Mouse (Mus musculus) bone marrow, adult 2 months (tissue): ENCODE measurements around the gene Gga2.

ENCODE experiments used
- CTCF ChIP-seq: fragments of 200-500 bp; IDR thresholded peaks from 2 replicates; pipeline ENCODE4 v1.5.1; 2011; ENCODE audit warnings: low read length, control low read depth; ENCODE audit not compliant: control insufficient read depth, insufficient read depth
- POLR2A ChIP-seq: fragments of 200-500 bp; IDR thresholded peaks from 2 replicates; pipeline ENCODE4 v1.6.1; 2011; ENCODE audit warnings: low read depth, mild to moderate bottlenecking, control low read depth, low read length, borderline replicate concordance; ENCODE audit not compliant: control insufficient read depth

- TF ChIP-seq POLR2A (no peak), CTCF (no peak)
Measured at GRCm38 (mm10) chr7:121961913-121962570, 59.0 kb downstream of the Gga2 start.
